Mouse (Mus musculus) gastrocnemius, postnatal 4 days (tissue): ENCODE measurements around the gene Itih5. TPM values are rescaled to one million over a fixed set of nuclear protein-coding genes. Genes with fewer than 3 reads are reported as not detected.

ENCODE experiments used
- DNase-seq, 2 experiments: peaks; one replicate each; pipeline ENCODE4 v3.0.0; 2021 to 2022; ENCODE audit warnings: low spot score in 2 of 2, mixed read lengths in 2 of 2
- total RNA-seq, 2 experiments: library from RNA; stranded (reverse); gene quantifications; 2 replicates each; pipeline ENCODE4 v1.2.3; 2021

The Itih5 gene
- total RNA-seq, 2 experiments from 2014 or later: 106 to 122 TPM

GRCm38 (mm10) chr2:10301997-10302396, 148.6 kb downstream of the Itih5 start:
- DNase-seq: no peak

GRCm38 (mm10) chr2:10304911-10305310, 151.5 kb downstream of the Itih5 start:
- no peak for DNase-seq

Other genes starting within 250 kb of the Itih5 start
- gene Taf3, start 105.0 kb upstream of the Itih5 start, total RNA-seq: 10 to 100 TPM in 1 of 2 experiments, 1 to 10 TPM in 1; 8.4 to 10.4 TPM
- 100 to 1,000 TPM; 529 to 571 TPM for gene Atp5c1, start 73.1 kb upstream of the Itih5 start, total RNA-seq
- 10 to 100 TPM; 10.1 to 11.0 TPM for gene Kin, start 73.0 kb upstream of the Itih5 start, total RNA-seq
- 1 to 10 TPM in 1 of 2 experiments, under 1 TPM in 1; 0.66 to 4.1 TPM for gene Itih2, start 22.2 kb upstream of the Itih5 start, total RNA-seq
- gene Sfmbt2, start 216.9 kb downstream of the Itih5 start, total RNA-seq: 1 to 10 TPM; 1.1 to 1.2 TPM